Mouse (Mus musculus) kidney, postnatal 0 days (tissue): Measurements from ENCODE around the gene Gm42906. TPM values are rescaled to one million over a fixed set of nuclear protein-coding genes. Genes with fewer than 3 reads are reported as not detected.

Experiments used
- ATAC-seq: fragments of 200-750 bp; cut with Nextera tagmentation; replicated peaks from 2 replicates; pipeline ENCODE4 v1.8.0; 2017; ENCODE audit warnings: low read depth, moderate number of reproducible peaks, moderate TSS enrichment, moderate library complexity; ENCODE audit not compliant: low FRiP score
- DNase-seq: peaks from one replicate; pipeline ENCODE4 v3.0.0-alpha.2; 2016; ENCODE audit warnings: low spot score
- H3K27ac ChIP-seq: fragments of 300-500 bp; sonication (generic); 2 replicates; pipeline ENCODE4 v1.5.1; 2014; ENCODE audit warnings: mild to moderate bottlenecking
- H3K27me3 ChIP-seq: fragments of 300-500 bp; sonication (generic); 2 replicates; pipeline ENCODE4 v1.6.1; 2014; ENCODE audit warnings: low read length, mixed read lengths; ENCODE audit not compliant: insufficient read depth
- H3K36me3 ChIP-seq: fragments of 300-500 bp; sonication (generic); 2 replicates; pipeline ENCODE4 v1.6.1; 2014; ENCODE audit warnings: low read length, mixed read lengths; ENCODE audit not compliant: insufficient read depth
- H3K4me1 ChIP-seq: fragments of 300-500 bp; sonication (generic); replicated peaks from 2 replicates; pipeline ENCODE4 v1.6.1; 2014; ENCODE audit warnings: antibody characterized with exemption, low read length, mixed read lengths; ENCODE audit not compliant: insufficient read depth
- H3K4me2 ChIP-seq: fragments of 300-500 bp; sonication (generic); 2 replicates; pipeline ENCODE4 v1.6.1; 2014; ENCODE audit warnings: mild to moderate bottlenecking, low read length, moderate library complexity, mixed read lengths
- H3K4me3 ChIP-seq: fragments of 300-500 bp; sonication (generic); replicated peaks from 2 replicates; pipeline ENCODE4 v1.5.1; 2014; ENCODE audit warnings: low read depth, low read length
- H3K9ac ChIP-seq: fragments of 300-500 bp; sonication (generic); 2 replicates; pipeline ENCODE4 v1.6.1; 2014; ENCODE audit warnings: low read depth, low read length
- H3K9me3 ChIP-seq: fragments of 300-500 bp; sonication (generic); replicated peaks from 2 replicates; pipeline ENCODE4 v1.6.1; 2016; ENCODE audit warnings: low read length, inconsistent platforms, mixed read lengths
- CTCF ChIP-seq: IDR thresholded peaks from 2 replicates; pipeline ENCODE4 v1.5.1; 2016; ENCODE audit warnings: antibody characterized with exemption, low read depth, mild to moderate bottlenecking, moderate library complexity
- whole genome bisulfite sequencing: fragments of 180-500 bp; shearing (Covaris S2); extraction: QIAGEN DNeasy Blood & Tissue Kit; methylation state at CpG from one replicate; pipeline ENCODE4 v1.1.7; 2014; 5-methylcytosine and 5-hydroxymethylcytosine counted together
- polyA plus RNA-seq: library from polyadenylated mRNA; unstranded; fragments of >200 nt; fragmentation: Nextera tagmentation; extraction: Ambion mirVana; gene quantifications from 2 replicates; pipeline ENCODE4 v1.2.1, GENCODE M21; 2015

The Gm42906 gene
- polyA plus RNA-seq, 1 experiment from 2014 or later, result not detected

- Histone ChIP-seq H3K9ac (no peak overlapping the region), H3K4me2 (no peak overlapping the region), H3K4me3 (no peak overlapping the region), H3K27ac (no peak overlapping the region), H3K36me3 (0 out of 2 replicates have a peak, but pooled peaks cover 11% of the 10 kb centered on the region), H3K4me1 (no peaks in the 10 kb centered on the region), H3K27me3 (no peaks in the 10 kb centered on the region), H3K9me3 (no peaks in the 10 kb centered on the region)
- 67% methylated on average over 9 of the region's 9 CpGs for WGBS
- DNase-seq (no peak), ATAC-seq (no peak)
- TF ChIP-seq CTCF, result no peak
These were observed 393.0 kb downstream of the Gm42906 start for GRCm38 (mm10) chr5:151034715-151035512.

- Histone ChIP-seq H3K9ac (no peak overlapping the region), H3K27ac (no peak overlapping the region), H3K27me3 (no peaks in the 10 kb centered on the region), H3K36me3 (no peaks in the 10 kb centered on the region), H3K4me3 (no peak overlapping the region), H3K9me3 (no peaks in the 10 kb centered on the region), H3K4me2 (no peak overlapping the region), H3K4me1 (no peaks in the 10 kb centered on the region)
- no peak for TF ChIP-seq CTCF
- no peak for DNase-seq
- 75% methylated on average over 6 of the region's 6 CpGs for WGBS
- ATAC-seq, result no peak
These were observed 399.1 kb downstream of the Gm42906 start for GRCm38 (mm10) chr5:151028906-151029305.

- Histone ChIP-seq H3K4me2 (no peak overlapping the region), H3K9me3 (no peaks in the 10 kb centered on the region), H3K36me3 (no peaks in the 10 kb centered on the region), H3K27me3 (no peaks in the 10 kb centered on the region), H3K4me3 (no peak overlapping the region), H3K9ac (no peak overlapping the region), H3K4me1 (peaks cover 9% of the 10 kb centered on the region; the same call in 1 of the 2 replicates), H3K27ac (no peak overlapping the region)
- DNase-seq (no peak), ATAC-seq (no peak)
- TF ChIP-seq CTCF, result no peak
- 49% methylated on average over 7 of the region's 7 CpGs for WGBS
These were observed 400.8 kb downstream of the Gm42906 start for GRCm38 (mm10) chr5:151027171-151027570.

GRCm38 (mm10) chr5:151026069-151026468 is 401.9 kb downstream of the Gm42906 start:
- Histone ChIP-seq H3K4me3 (no peak overlapping the region), H3K27me3 (no peaks in the 10 kb centered on the region), H3K9ac (no peak overlapping the region), H3K4me1 (peaks cover 9% of the 10 kb centered on the region; the same call in 1 of the 2 replicates), H3K4me2 (no peak overlapping the region), H3K9me3 (no peaks in the 10 kb centered on the region), H3K36me3 (no peaks in the 10 kb centered on the region), H3K27ac (no peak overlapping the region)
- no peak for ATAC-seq
- no peak for TF ChIP-seq CTCF
- DNase-seq, result no peak
- WGBS, result 95% methylated on average over 4 of the region's 4 CpGs

GRCm38 (mm10) chr5:151024483-151024882 is 403.5 kb downstream of the Gm42906 start:
- Histone ChIP-seq H3K4me2 (no peak overlapping the region), H3K9ac (no peak overlapping the region), H3K36me3 (no peaks in the 10 kb centered on the region), H3K4me1 (peaks cover 10% of the 10 kb centered on the region; the same call in 1 of the 2 replicates), H3K4me3 (no peak overlapping the region), H3K27me3 (no peaks in the 10 kb centered on the region), H3K9me3 (no peaks in the 10 kb centered on the region), H3K27ac (no peak overlapping the region)
- ATAC-seq, result peak; percentile 66
- DNase-seq, result no peak
- 53% methylated on average over 2 of the region's 2 CpGs for WGBS
- TF ChIP-seq CTCF, result no peak

- Histone ChIP-seq H3K27me3 (no peaks in the 10 kb centered on the region), H3K9ac (no peak overlapping the region), H3K9me3 (no peaks in the 10 kb centered on the region), H3K4me2 (0 out of 2 replicates have a peak overlapping the region, but pooled peaks have one; percentile 27), H3K27ac (no peak overlapping the region), H3K4me3 (no peak overlapping the region), H3K36me3 (no peaks in the 10 kb centered on the region), H3K4me1 (peaks cover 12% of the 10 kb centered on the region; the same call in 1 of the 2 replicates)
- DNase-seq, result peak; percentile 82
- 13% methylated on average over 8 of the region's 8 CpGs for WGBS
- no peak for TF ChIP-seq CTCF
- no peak for ATAC-seq
These were observed 404.5 kb downstream of the Gm42906 start for GRCm38 (mm10) chr5:151023461-151023860.
